Mouse (Mus musculus): ENCODE data around the gene Chst4. TPM values are rescaled to one million over a fixed set of nuclear protein-coding genes. Genes with fewer than 3 reads are reported as not detected.

The Chst4 gene
- polyA plus RNA-seq, 1 experiment = not detected

DNA sequence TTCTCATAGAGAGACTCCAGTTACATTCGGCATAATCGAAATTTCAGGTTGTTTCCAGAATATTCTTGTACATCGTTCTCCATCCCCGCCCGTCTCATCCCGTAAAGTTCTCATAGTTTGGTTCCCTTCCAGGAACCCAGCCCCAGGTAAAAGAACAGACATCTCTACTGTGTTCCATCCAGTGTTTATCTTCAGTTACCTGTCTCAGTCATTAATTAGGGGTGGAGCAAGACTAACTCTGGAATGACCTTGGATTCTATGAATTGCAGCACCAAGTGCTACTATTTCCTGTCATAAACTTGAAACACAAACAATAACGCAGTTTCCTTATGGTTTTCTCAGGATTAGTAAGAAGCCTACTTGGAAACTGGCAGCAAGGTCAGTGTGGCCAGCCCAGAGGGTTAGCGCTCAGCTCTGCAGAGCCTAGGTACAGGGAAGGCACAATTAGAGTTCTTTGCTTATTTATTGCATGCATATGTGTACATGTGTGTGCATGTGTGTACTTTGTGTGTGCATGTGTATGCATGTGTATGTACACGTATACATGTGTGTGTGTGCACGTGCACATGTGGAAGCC, 16.7 kb downstream of the Chst4 start:
- H3K4me3 ChIP-seq (replicated peaks; ENCODE audit: insufficient read depth, low read depth, low read length) = no peak overlapping the region
- DNase-seq = no peak
- no peaks in the 10 kb centered on the region for H3K4me1 ChIP-seq (ENCODE audit: control insufficient read depth, insufficient read depth, low read length)
- 92% methylated on average over 10 of the region's 10 CpGs for WGBS
- no peaks in the 10 kb centered on the region for H3K27me3 ChIP-seq (ENCODE audit: control insufficient read depth, insufficient read depth, low read length)
- TF ChIP-seq POLR2A (IDR thresholded peaks at IDR 0.05; ENCODE audit: borderline replicate concordance, insufficient read depth, low read length) (no peak), CTCF (IDR thresholded peaks at IDR 0.05; ENCODE audit: borderline replicate concordance, insufficient read depth, low read depth, low read length) (no peak)
- H3K27ac ChIP-seq (ENCODE audit: insufficient read depth, low read length) = no peak overlapping the region

DNA sequence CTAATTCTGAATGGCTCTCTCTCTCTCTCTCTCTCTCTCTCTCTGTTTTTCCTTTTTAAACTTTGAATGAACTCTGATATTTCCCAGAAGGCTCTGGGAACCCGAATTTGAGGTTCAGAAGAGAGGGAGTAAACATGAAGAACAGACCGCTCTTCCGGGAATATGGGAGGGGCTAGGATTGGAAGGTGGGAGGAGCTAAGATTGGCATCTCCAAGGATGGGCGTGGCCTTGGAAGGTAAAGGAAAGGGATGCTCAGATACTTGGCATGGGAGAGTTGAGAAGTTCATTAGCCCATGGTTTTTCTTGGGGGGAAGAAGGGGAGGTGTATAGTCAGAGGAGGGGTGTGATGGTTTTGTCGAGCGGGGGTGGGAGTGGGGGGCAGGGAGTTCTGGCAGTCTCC, 17.5 kb downstream of the Chst4 start:
- 60% methylated on average over 6 of the region's 6 CpGs for WGBS
- Histone ChIP-seq H3K4me1 (ENCODE audit: control insufficient read depth, insufficient read depth, low read length) (no peaks in the 10 kb centered on the region), H3K27me3 (ENCODE audit: control insufficient read depth, insufficient read depth, low read length) (no peaks in the 10 kb centered on the region), H3K27ac (ENCODE audit: insufficient read depth, low read length) (no peak overlapping the region), H3K4me3 (replicated peaks; ENCODE audit: insufficient read depth, low read depth, low read length) (no peak overlapping the region)
- TF ChIP-seq CTCF (IDR thresholded peaks at IDR 0.05; ENCODE audit: borderline replicate concordance, insufficient read depth, low read depth, low read length) (no peak), POLR2A (IDR thresholded peaks at IDR 0.05; ENCODE audit: borderline replicate concordance, insufficient read depth, low read length) (no peak)
- DNase-seq = no peak

DNA sequence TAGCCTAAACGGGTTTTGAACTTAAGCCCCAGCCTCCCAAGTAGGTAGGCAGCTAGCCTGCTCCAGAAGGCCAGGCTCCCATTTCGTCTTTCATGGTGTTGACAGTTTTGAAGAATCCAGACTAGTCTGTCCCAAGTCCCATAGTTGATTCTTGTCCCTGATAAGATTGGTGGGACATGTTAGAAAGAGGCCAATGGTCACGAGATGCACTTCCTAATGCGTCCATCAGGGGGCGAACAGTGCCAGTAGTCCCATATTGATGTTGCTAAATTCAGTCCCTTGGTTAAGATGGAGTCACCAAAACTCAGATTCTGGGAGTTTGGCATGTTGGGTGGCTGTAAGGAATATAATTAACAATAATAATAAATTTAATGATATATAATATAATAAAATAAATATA, 28.7 kb downstream of the Chst4 start:
- no peaks in the 10 kb centered on the region for H3K4me1 ChIP-seq (ENCODE audit: control insufficient read depth, insufficient read depth, low read length)
- no peak overlapping the region for H3K27ac ChIP-seq (ENCODE audit: insufficient read depth, low read length)
- 28% methylated on average over 5 of the region's 5 CpGs for WGBS
- TF ChIP-seq CTCF (IDR thresholded peaks at IDR 0.05; ENCODE audit: borderline replicate concordance, insufficient read depth, low read depth, low read length) = peak; percentile 74
- TF ChIP-seq POLR2A (IDR thresholded peaks at IDR 0.05; ENCODE audit: borderline replicate concordance, insufficient read depth, low read length) = no peak
- DNase-seq = peak; percentile 12 to 28
- no peaks in the 10 kb centered on the region for H3K27me3 ChIP-seq (ENCODE audit: control insufficient read depth, insufficient read depth, low read length)
- no peak overlapping the region for H3K4me3 ChIP-seq (replicated peaks; ENCODE audit: insufficient read depth, low read depth, low read length)

DNA sequence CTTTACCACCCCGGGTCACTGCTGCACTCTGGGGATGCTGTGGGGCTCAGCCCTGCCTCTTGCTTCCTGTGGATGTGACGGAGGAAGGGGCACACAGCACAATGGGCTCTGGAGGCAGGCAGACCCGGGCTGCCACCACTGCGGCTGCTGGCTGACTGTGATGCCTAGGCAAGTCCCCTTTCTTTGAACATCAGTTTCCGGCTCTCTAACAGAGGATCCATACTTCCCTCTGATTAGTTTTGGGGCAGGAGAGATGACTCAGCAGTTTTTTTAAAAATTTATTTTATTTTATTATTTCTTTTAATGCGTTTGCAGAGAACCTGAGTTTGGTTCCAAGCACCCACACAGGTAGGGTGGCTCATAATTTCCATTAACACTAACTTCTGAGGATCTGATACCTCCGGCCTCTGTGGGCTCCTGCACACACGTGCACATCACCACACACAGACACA, 30.5 kb downstream of the Chst4 start:
- no peak for DNase-seq
- H3K27ac ChIP-seq (ENCODE audit: insufficient read depth, low read length) = no peak overlapping the region
- no peaks in the 10 kb centered on the region for H3K4me1 ChIP-seq (ENCODE audit: control insufficient read depth, insufficient read depth, low read length)
- no peak overlapping the region for H3K4me3 ChIP-seq (replicated peaks; ENCODE audit: insufficient read depth, low read depth, low read length)
- WGBS = 68% methylated on average over 8 of the region's 8 CpGs
- TF ChIP-seq CTCF (IDR thresholded peaks at IDR 0.05; ENCODE audit: borderline replicate concordance, insufficient read depth, low read depth, low read length) = no peak
- no peak for TF ChIP-seq POLR2A (IDR thresholded peaks at IDR 0.05; ENCODE audit: borderline replicate concordance, insufficient read depth, low read length)
- no peaks in the 10 kb centered on the region for H3K27me3 ChIP-seq (ENCODE audit: control insufficient read depth, insufficient read depth, low read length)

DNA sequence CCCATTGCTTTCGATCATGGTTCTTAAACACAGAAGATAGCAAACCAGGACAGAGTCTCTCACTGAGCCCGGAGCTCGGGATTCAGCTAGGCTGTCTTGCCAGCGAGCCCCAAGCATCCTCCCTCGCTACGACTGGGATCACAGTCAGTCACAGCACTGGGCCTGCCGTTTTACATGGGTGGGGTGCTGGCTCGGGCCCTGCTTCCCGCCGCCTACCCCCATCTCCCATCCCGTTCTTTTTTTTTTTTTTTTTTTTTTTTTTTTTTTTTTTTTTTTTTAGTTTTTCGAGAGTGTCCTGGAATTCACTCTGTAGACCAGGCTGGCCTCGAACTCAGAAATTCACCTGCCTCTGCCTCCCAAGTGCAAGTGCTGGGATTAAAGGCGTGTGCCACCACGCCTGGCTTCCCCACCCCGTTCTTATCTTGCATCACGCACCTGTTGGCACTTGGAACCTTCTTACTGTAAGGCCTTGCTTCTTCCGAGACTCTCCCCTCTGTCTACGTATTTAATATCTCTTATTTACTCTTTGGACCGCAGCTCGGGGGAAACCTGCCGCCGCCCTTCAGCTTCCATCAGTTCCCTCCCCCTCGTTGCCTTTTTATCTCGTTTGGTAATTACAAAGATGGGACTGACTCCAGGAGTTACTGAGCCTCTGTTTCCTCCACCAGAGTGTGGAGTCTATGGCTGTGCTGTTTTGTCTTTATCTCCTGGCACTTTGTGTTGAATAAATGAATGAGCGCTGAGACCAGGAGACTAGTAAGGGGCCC, 31.1 kb downstream of the Chst4 start:
- no peak for DNase-seq
- Histone ChIP-seq H3K27me3 (ENCODE audit: control insufficient read depth, insufficient read depth, low read length) (no peaks in the 10 kb centered on the region), H3K4me1 (ENCODE audit: control insufficient read depth, insufficient read depth, low read length) (no peaks in the 10 kb centered on the region), H3K4me3 (replicated peaks; ENCODE audit: insufficient read depth, low read depth, low read length) (no peak overlapping the region), H3K27ac (ENCODE audit: insufficient read depth, low read length) (no peak overlapping the region)
- 84% methylated on average over 26 of the region's 26 CpGs for WGBS
- TF ChIP-seq CTCF (IDR thresholded peaks at IDR 0.05; ENCODE audit: borderline replicate concordance, insufficient read depth, low read depth, low read length) = no peak
- no peak for TF ChIP-seq POLR2A (IDR thresholded peaks at IDR 0.05; ENCODE audit: borderline replicate concordance, insufficient read depth, low read length)

DNA sequence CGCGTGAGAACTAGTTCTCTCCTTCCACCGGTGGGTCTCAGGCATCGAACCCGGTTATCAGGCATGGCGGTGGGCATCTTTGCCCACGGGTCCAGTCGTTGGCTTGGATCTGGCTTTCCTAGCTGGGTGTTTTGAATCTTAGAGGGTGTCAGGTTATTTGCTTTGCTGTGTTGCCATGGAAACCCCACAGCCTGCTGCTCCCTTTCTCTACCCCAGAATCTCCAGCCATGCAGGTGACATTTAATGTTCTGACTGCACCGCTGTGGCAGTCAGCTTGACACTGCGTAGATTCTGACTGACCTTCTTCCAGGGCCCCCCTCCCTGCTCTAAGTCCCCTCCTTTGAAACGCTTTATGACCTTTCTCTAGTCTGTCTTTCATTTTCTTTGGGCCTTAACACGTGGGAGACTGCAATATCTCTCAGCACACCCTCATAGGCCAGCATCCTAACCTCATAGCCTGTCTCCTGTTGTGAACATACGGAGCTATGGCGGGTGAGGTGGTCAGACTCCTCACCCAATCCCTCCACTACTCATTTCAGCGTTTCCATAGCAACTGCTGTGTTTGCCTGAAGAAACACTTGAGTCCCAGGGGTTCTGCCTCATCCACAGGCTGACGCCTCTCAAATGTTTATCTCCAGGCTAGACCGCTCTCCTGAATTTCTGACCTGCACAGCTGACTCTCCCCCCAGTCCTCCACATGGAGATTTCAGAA, 33.1 kb downstream of the Chst4 start:
- TF ChIP-seq POLR2A (IDR thresholded peaks at IDR 0.05; ENCODE audit: borderline replicate concordance, insufficient read depth, low read length) (no peak), CTCF (IDR thresholded peaks at IDR 0.05; ENCODE audit: borderline replicate concordance, insufficient read depth, low read depth, low read length) (no peak)
- Histone ChIP-seq H3K4me1 (ENCODE audit: control insufficient read depth, insufficient read depth, low read length) (no peaks in the 10 kb centered on the region), H3K4me3 (replicated peaks; ENCODE audit: insufficient read depth, low read depth, low read length) (no peak overlapping the region), H3K27ac (ENCODE audit: insufficient read depth, low read length) (no peak overlapping the region), H3K27me3 (ENCODE audit: control insufficient read depth, insufficient read depth, low read length) (no peaks in the 10 kb centered on the region)
- WGBS = 54% methylated on average over 17 of the region's 17 CpGs
- no peak for DNase-seq

DNA sequence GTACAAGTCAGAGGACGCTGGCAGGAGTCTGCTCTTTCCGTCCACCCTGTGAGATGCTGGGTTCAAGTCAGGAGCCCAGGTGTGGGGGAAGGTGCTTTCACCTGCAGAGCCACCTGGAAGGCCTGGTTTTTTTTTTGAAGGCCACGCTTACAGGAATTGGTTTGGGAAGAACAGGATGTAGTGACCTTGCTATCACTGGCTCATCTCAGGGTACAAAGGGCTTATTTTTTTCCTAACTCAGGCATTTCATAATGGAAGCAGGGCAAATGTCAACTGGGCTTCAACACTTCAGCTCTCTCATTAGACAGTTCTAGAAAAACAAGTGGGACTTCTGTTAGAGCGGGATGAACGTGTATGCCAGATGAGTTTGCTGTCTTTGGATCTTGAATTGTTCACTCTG, 35.2 kb downstream of the Chst4 start:
- H3K4me1 ChIP-seq (ENCODE audit: control insufficient read depth, insufficient read depth, low read length) = no peaks in the 10 kb centered on the region
- TF ChIP-seq CTCF (IDR thresholded peaks at IDR 0.05; ENCODE audit: borderline replicate concordance, insufficient read depth, low read depth, low read length) = no peak
- no peak for TF ChIP-seq POLR2A (IDR thresholded peaks at IDR 0.05; ENCODE audit: borderline replicate concordance, insufficient read depth, low read length)
- no peaks in the 10 kb centered on the region for H3K27me3 ChIP-seq (ENCODE audit: control insufficient read depth, insufficient read depth, low read length)
- no peak overlapping the region for H3K27ac ChIP-seq (ENCODE audit: insufficient read depth, low read length)
- H3K4me3 ChIP-seq (replicated peaks; ENCODE audit: insufficient read depth, low read depth, low read length) = no peak overlapping the region
- 80% methylated on average over 5 of the region's 5 CpGs for WGBS
- no peak for DNase-seq

All from cerebellum, adult 2 months (tissue).